ENCODE assay signal across 11 mouse cellular contexts in genomic region chr12:71627421-71628339, GRCm38 (mm10).
DNase-seq lines count a peak whose midpoint lies in the region; ATAC-seq and TF ChIP-seq lines count a peak whose summit lies in the region.
"Had no signal": no experiment of that assay in that cellular context is flagged by ENCODE, and none has a peak within 500 bp of the region (broad histone marks: within the 10 kb centered on the region; RNA-seq: fewer than 3 reads in every experiment).

No protein-coding gene starts in this region.

- 56% methylated on average over 17 of the region's 17 CpGs for WGBS in kidney, postnatal 0 days
- 70% methylated on average over 17 of the region's 17 CpGs for WGBS in kidney, adult 2 months
- WGBS in heart, embryonic 16.5 days: 44% methylated on average over 17 of the region's 17 CpGs
- 82% methylated on average over 17 of the region's 17 CpGs for WGBS in thymus, adult 2 months

- TF ChIP-seq POLR2A in kidney, adult 2 months (IDR thresholded peaks at IDR 0.05; ENCODE audit: low read depth, low read length): no peak
- TF ChIP-seq POLR2A in thymus, adult 2 months (IDR thresholded peaks at IDR 0.05; ENCODE audit: control insufficient read depth, extremely low read depth, insufficient read depth, low read length, poor library complexity): no peak

- peak overlapping the region; percentile 50 for H3K27ac ChIP-seq in kidney, postnatal 0 days
- no peak overlapping the region for H3K27ac ChIP-seq in kidney, adult 2 months (ENCODE audit: insufficient read depth, low read depth, low read length)
- peak overlapping the region; percentile 61 for H3K27ac ChIP-seq in heart, embryonic 16.5 days (ENCODE audit: low read length)
- H3K27ac ChIP-seq in thymus, adult 2 months (ENCODE audit: control insufficient read depth, insufficient read depth, low read length): no peak overlapping the region
- H3K27ac ChIP-seq: embryonic facial prominence, embryonic 12.5 days; hindbrain, embryonic 15.5 days; midbrain, embryonic 15.5 days had no signal

- no peak overlapping the region for H3K4me3 ChIP-seq in kidney, postnatal 0 days (replicated peaks; ENCODE audit: low read depth, low read length)
- H3K4me3 ChIP-seq in kidney, adult 2 months (ENCODE audit: insufficient read depth, low read depth, low read length): no peak overlapping the region
- no peak overlapping the region for H3K4me3 ChIP-seq in heart, embryonic 16.5 days (ENCODE audit: low read length)
- no peak overlapping the region for H3K4me3 ChIP-seq in thymus, adult 2 months (ENCODE audit: control insufficient read depth, insufficient read depth, low read length)
- H3K4me3 ChIP-seq: embryonic facial prominence, embryonic 12.5 days; hindbrain, embryonic 15.5 days; midbrain, embryonic 15.5 days had no signal

- no peak for ATAC-seq in kidney, postnatal 0 days (replicated peaks; ENCODE audit: low FRiP score, low read depth)
- 0 out of 2 replicates have a peak, but pooled peaks have one; percentile 37 for ATAC-seq in heart, embryonic 16.5 days (replicated peaks; ENCODE audit: extremely low read depth, insufficient read depth, low FRiP score)
- ATAC-seq: midbrain, embryonic 15.5 days had no signal

- no peaks in the 10 kb centered on the region for H3K27me3 ChIP-seq in kidney, postnatal 0 days (ENCODE audit: insufficient read depth, low read length)
- no peaks in the 10 kb centered on the region for H3K27me3 ChIP-seq in kidney, adult 2 months (replicated peaks; ENCODE audit: control insufficient read depth, insufficient read depth, low read length)
- no peaks in the 10 kb centered on the region for H3K27me3 ChIP-seq in heart, embryonic 16.5 days (ENCODE audit: control insufficient read depth, insufficient read depth, low read length)
- H3K27me3 ChIP-seq in thymus, adult 2 months (ENCODE audit: control insufficient read depth, insufficient read depth, low read length): no peaks in the 10 kb centered on the region
- H3K27me3 ChIP-seq: embryonic facial prominence, embryonic 12.5 days; hindbrain, embryonic 15.5 days; midbrain, embryonic 15.5 days had no signal

- H3K9ac ChIP-seq in kidney, postnatal 0 days (ENCODE audit: low read depth, low read length): no peak overlapping the region
- H3K9ac ChIP-seq in heart, embryonic 16.5 days (ENCODE audit: low read length): no peak overlapping the region
- H3K9ac ChIP-seq: embryonic facial prominence, embryonic 12.5 days; hindbrain, embryonic 15.5 days; midbrain, embryonic 15.5 days had no signal

- no peak for TF ChIP-seq CTCF in kidney, postnatal 0 days (IDR thresholded peaks at IDR 0.05; ENCODE audit: low read depth)
- no peak for TF ChIP-seq CTCF in kidney, adult 2 months (conservative IDR thresholded peaks at IDR 0.05; ENCODE audit: insufficient read depth, insufficient read length, low read depth, low read length)
- TF ChIP-seq CTCF in thymus, adult 2 months (IDR thresholded peaks at IDR 0.05; ENCODE audit: borderline replicate concordance, control insufficient read depth, extremely low read depth, insufficient read depth, low read length, poor library complexity): no peak

- H3K4me2 ChIP-seq in kidney, postnatal 0 days (ENCODE audit: low read length): no peak overlapping the region
- H3K4me2 ChIP-seq in heart, embryonic 16.5 days (ENCODE audit: low read depth, low read length): peak overlapping the region; percentile 30; the same call in 1 of the 2 replicates
- H3K4me2 ChIP-seq: embryonic facial prominence, embryonic 12.5 days; hindbrain, embryonic 15.5 days; midbrain, embryonic 15.5 days had no signal

- no peaks in the 10 kb centered on the region for H3K36me3 ChIP-seq in kidney, postnatal 0 days (ENCODE audit: insufficient read depth, low read length)
- no peaks in the 10 kb centered on the region for H3K36me3 ChIP-seq in kidney, adult 2 months (ENCODE audit: control insufficient read depth, insufficient read depth, low read length)
- H3K36me3 ChIP-seq in heart, embryonic 16.5 days (ENCODE audit: control insufficient read depth, insufficient read depth): no peaks in the 10 kb centered on the region
- H3K36me3 ChIP-seq in thymus, adult 2 months (ENCODE audit: control insufficient read depth, insufficient read depth, low read length): no peaks in the 10 kb centered on the region
- H3K36me3 ChIP-seq: embryonic facial prominence, embryonic 12.5 days; hindbrain, embryonic 15.5 days; midbrain, embryonic 15.5 days had no signal

- peak; percentile 12 for DNase-seq in cerebellum, adult 8-10 months
- DNase-seq in cerebellum, adult 9-11 months: no peak
- DNase-seq in kidney, postnatal 0 days (ENCODE audit: low spot score): no peak
- no peak for DNase-seq in kidney, adult 2 months
- DNase-seq in ZHBTc4 (ENCODE audit: low read depth, low spot score): peak; percentile 46
- no peak for DNase-seq in embryo, embryonic 9.5 days (ENCODE audit: extremely low spot score)
- DNase-seq in thymus, adult 2 months: no peak

- no peaks in the 10 kb centered on the region for H3K9me3 ChIP-seq in kidney, postnatal 0 days (replicated peaks; ENCODE audit: low read length)
- no peaks in the 10 kb centered on the region for H3K9me3 ChIP-seq in heart, embryonic 16.5 days (replicated peaks; ENCODE audit: control insufficient read depth, low read length)
- H3K9me3 ChIP-seq: embryonic facial prominence, embryonic 12.5 days; hindbrain, embryonic 15.5 days; midbrain, embryonic 15.5 days had no signal

- H3K4me1 ChIP-seq in kidney, postnatal 0 days (replicated peaks; ENCODE audit: insufficient read depth, low read length): peaks cover 10% of the 10 kb centered on the region
- no peaks in the 10 kb centered on the region for H3K4me1 ChIP-seq in kidney, adult 2 months (ENCODE audit: control insufficient read depth, insufficient read depth, low read length)
- peaks cover 16% of the 10 kb centered on the region for H3K4me1 ChIP-seq in heart, embryonic 16.5 days (ENCODE audit: control insufficient read depth, insufficient read depth, low read length)
- no peaks in the 10 kb centered on the region for H3K4me1 ChIP-seq in thymus, adult 2 months (replicated peaks; ENCODE audit: control insufficient read depth, insufficient read depth, low read length)

Comparison
In these comparisons a context has a peak if more than half of its experiments do, and no peak if none do; other contexts are left out.
1. DNase-seq: peak in cerebellum, adult 8-10 months (single experiment) and ZHBTc4 (single experiment); none in cerebellum, adult 9-11 months (single experiment), kidney, postnatal 0 days (single experiment), kidney, adult 2 months (single experiment), embryo, embryonic 9.5 days (single experiment) and thymus, adult 2 months (single experiment).
2. H3K27ac ChIP-seq: peak in kidney, postnatal 0 days (single experiment) and heart, embryonic 16.5 days (single experiment); none in kidney, adult 2 months (single experiment) and thymus, adult 2 months (single experiment).